Mouse (Mus musculus) left cerebral cortex, adult 9 months (tissue): ENCODE results near the gene Epb41l2.

Experiments used
- DNase-seq, 2 experiments: peaks; one replicate each; pipeline ENCODE4 v3.0.0; 2022; ENCODE audit warnings: low spot score in 2 of 2

Epb41l2 gene

GRCm38 (mm10) chr10:25359208-25359958 is at the start of gene Epb41l2:
Epb41l2 (plus strand) TSS chr10:25359798.
- DNase-seq = peak; percentile 67 to 86

- DNase-seq = no peak
Measured at GRCm38 (mm10) chr10:25309996-25310395, 49.6 kb upstream of the Epb41l2 start.

DNA sequence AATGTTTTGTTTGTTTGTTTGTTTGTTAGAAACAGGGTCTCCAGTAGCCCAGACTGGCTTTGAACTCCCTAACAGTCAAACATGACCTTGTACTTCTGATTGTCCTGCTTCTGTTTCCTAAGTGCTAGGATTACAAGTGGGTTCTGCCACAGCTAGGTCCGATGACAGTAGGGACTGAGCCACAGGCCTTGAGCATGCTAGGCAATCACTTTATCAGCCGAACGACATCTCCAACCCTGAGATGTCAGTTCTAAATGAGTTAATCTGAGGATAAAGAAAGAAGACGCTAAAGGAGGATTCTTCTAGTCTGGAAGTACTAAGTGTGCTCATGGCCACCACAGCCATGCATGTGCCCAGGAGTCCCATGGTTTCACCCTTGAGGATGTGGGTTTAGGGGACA is 48.9 kb upstream of the Epb41l2 start:
- no peak for DNase-seq

DNA sequence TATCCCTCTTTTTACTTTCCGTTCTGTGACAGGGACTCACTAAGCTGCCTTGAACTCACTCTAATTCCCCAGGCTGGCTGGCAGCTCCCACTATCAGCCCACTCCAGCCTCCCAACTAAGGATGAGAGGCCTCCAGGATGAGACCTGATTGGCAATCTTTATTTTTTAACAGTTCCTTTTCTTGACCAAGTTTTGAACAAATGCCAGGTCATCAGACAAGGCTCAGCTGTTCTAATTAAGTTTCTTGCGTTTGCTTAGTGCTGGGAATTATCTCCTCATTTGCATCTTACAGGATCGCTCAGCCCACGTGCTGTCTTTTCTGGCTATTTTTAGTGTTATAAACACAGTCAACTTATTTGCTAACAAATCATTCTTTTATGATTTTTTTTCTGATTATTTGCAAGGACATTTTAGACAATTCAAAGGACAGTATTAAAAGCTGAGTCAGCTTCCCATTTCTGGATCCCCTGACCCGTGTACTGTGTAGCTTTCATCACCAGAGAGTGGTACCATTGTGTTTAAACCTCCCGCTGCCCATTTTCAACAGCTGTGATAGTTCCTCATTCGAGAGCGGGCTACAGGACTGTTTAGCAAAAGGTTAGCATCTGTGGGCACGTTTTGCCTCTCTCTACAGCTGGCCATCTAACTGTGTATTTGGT is 47.9 kb upstream of the Epb41l2 start:
- DNase-seq = no peak

DNA sequence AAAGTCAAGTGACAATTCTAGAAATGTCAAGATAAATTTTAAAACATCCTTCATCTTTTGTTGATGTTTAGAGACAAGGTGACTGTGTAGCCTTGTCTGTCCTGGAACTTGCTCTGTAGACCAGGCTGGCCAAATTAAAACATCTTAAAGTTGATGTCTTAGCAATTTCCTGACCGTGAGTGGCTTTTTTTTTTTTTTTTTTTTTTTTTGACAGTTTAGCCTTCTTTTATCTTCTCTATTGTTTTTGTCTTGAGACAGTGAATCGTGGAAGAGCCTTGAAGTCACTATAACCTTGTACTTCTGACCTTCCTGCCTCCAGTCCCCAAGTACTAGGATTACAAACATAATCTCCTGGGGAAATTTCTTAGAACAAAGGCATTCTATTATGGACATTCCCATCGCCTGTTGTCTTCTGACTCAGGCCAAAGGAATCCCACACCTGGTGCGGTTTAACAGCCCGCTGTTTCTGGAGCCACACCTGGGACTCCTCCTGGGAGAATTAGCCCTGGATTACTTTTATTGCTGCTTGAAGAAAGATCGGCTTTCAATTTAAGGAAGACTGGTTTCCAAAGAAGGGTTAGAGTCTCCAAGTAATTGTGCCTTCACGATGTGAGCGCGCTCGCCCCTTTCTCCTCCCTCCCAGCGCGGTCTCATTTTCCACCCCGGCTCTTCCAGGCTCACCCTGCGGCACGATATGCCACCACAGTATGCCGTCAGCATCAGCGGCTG is 45.6 kb upstream of the Epb41l2 start:
- DNase-seq = no peak

DNA sequence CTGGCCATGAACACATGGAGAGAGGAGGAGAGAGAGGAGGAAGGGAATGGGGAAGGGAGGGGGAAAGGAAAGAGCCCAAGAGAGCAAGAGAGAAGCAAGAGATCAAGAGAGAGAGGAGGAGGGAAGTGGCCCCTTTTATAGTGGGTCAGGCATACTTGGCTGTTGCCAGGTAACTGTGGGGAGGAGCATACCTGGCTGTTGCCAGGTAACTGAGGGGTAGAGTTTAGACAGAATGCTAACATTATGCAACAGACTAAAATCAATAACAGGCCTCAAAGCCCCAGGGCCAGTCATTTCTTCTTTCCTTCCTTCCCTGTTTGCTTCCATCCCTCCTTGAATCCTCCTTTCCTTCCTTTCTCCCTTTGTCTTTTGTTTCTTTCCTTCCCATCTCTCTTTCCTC is 41.9 kb upstream of the Epb41l2 start:
- no peak for DNase-seq

GRCm38 (mm10) chr10:25318405-25318804 is 41.2 kb upstream of the Epb41l2 start:
- DNase-seq = no peak

DNA sequence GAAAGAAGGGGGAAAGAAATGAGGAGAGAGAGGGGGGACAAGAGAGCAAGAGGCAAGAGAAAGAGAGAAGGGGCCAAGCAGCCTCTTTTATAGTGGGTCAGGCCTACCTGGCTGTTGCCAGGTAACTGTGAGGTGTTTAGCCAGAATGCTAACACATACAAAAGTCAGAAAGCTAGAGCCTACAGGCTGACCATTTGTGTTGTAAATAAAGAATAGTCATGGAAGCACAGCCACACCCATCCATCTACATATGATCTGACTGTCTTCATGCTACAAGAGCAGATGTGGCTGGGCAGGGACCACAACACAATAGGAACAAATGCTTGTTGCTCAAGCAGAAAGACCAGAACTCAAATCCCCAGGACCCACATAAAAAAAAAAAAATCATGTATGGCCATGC is 40.1 kb upstream of the Epb41l2 start:
- DNase-seq = no peak

DNA sequence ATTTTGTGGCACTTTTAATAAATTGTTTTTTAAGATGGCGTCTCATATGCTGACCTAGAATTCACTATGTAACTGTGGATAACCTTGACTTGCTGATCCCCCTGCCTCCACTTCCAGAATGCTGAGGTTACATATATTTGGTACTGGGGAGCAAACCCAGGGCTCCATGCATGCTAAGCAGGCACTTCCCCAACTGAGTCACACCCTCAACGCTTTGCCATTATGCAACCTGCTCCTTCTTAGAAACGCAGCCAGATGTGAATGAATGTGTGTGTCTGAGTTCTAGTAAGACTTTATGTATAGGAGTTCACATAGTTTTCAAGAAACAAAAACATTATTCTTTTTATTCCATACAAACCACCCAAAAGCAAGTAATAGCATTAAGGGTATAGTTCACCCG is 38.4 kb upstream of the Epb41l2 start:
- no peak for DNase-seq

DNA sequence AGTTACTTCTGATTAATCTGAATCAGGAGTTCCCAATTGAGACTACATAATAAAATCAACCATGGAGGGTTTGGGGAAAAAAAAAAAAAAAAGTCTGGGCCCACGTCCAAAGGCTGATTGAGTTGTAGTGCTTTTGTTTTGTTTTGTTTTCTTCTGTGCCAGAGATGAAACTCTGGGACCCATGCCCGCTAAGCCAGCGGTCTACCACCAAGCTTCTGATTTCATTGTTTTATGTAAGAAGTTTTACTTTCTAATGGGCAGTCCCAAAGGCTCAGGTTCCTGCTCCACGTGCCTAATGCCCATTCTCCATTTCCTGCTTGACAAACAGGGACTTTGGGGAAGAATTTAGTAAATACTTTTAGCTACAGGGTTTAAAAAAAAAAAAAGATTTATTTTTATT is 33.9 kb upstream of the Epb41l2 start:
- no peak for DNase-seq

DNA sequence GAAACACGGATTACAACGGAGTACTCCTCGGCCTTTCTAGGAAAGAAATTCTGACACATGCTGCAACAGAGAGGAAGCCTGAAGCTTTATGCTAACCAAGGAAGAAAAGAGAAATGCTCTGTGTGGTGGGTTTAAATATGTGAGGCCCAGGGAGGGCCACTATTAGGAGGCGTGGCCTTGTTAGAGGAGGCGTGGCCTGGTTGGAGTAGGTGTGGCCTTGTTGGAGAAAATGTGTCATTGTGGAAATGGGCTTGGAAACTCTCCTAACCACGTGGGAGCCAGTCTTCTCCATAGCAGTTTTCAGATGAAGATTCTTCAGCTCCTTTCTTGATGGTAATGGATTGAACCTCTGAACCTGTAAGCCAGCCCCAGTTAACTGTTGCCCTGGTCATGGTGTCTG is 32.1 kb upstream of the Epb41l2 start:
- DNase-seq = no peak

DNA sequence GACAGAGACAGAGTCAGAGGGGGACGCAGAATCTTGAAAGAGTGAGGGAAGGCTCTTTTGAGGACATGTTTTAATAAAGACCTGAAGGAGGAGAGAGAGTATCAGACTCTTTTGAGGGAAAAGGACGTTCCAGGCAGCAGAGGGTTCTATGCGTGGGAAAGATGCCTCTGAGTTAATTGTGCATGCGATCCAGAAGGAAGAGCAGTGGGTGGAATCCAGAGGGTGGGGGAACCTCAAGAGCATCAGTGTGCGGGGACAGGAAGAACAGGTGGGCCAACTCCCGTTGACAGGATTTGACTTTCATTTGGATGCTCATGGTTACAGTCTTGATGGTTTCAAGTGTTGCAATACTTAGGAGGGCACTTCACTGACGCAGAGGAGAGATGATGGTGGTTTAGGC is 29.5 kb upstream of the Epb41l2 start:
- peak in 1 of 2 experiments; percentile 16 for DNase-seq

- DNase-seq = peak in 1 of 2 experiments; percentile 18
Measured at GRCm38 (mm10) chr10:25331321-25332049, 28.1 kb upstream of the Epb41l2 start.

DNA sequence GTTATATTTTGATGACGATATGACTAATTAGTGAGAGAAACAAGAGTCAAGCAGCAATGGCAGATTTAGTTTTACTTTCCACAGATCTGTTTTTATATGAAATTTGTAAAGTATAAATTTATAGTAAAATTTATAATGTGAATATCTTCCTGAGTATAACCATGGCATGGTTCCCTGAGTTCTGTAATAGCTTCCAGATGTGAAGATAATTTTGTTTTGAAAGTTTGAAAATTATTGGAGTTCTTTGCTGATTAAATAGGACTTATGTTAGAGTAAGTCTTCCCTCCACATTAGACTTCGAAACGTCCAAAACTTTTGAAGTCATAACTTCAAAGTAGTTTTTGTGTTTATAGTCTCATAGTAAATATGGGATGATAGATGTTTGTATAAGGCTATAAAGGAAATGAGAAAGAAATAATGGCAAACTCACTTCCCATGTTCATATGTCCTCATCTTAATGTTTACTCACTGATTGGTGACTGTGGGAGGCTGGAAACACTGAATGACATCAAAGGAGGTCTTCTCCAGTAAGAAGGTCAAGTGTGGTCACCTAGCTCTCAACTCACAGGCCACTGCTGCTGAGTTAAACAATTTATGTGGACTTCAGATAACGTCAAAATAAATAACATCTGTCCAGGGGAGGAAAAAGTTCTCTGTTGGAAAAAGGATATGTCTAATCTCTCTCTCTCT is 26.1 kb upstream of the Epb41l2 start:
- DNase-seq = no peak

DNA sequence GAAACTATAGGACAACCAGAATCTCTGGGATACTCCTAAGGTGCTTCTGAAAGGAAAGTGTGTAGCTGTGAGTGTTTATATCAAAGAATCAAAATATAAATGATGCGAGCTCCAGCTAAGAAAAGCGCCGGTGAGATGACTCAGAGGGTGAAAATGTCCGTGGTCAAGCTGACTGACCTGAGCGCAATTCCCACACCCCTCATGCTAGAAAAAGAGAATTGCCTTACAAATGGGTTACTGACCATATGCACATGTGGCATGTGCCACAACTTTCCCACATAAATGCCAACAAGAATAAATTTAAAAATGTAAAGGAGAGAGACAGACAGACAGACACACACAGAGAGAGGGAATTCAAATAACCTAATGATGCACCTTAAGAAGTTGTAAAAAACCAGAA is 18.9 kb upstream of the Epb41l2 start:
- DNase-seq = no peak

DNA sequence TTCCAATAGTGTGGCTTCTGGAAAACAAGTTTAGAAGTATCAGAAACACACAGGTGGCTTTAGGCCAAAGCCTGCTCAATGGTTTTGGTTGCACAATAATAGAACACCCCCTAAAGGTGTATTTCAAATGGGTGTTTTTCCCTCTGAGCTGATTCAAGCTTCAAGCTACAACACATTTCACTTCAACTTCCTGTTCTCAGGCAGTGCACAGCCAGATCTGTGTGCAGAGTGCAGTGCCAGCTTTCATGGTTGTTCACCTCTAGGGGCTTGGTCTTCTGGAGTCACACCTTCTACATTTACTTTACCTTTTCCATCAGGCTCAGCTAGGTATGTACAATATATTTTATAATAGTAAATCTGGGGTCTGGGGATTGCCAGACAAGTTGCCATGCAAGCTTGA is 16.8 kb upstream of the Epb41l2 start:
- DNase-seq = no peak

DNA sequence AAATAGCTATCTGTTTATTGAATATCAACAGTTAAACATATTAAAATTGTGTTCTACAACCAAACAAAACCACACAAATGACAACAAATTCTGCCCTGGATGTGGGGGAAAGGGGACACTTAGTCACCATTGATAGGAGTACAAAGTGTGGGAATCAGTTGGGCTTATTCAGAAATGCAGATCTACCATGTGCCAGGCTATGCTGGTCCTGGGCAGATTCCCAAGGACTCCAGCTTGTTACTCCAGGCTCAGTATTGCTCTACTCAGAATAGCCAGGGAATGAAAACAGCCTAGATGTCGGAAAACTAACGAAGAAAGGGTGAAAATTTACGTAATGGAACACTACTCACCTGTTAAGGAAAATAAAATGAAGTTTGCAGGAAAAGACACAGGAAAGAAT is 5.7 kb upstream of the Epb41l2 start:
- DNase-seq = no peak

- DNase-seq = no peak
Measured at GRCm38 (mm10) chr10:25354390-25354789, 5.2 kb upstream of the Epb41l2 start.

GRCm38 (mm10) chr10:25359959-25360811 is 587 bp downstream of the Epb41l2 start:
- peak in 1 of 2 experiments; percentile 28 for DNase-seq

GRCm38 (mm10) chr10:25362235-25362634 is 2.6 kb downstream of the Epb41l2 start:
- no peak for DNase-seq

GRCm38 (mm10) chr10:25365158-25365557 is 5.6 kb downstream of the Epb41l2 start:
- DNase-seq = no peak
